Mouse (Mus musculus): ENCODE results near the gene Gm45837.

The Gm45837 gene

GRCm38 (mm10) chr7:101449855-101450254, 39.2 kb downstream of the Gm45837 start:
- DNase-seq, result no peak

GRCm38 (mm10) chr7:101450422-101451401, 40.0 kb downstream of the Gm45837 start:
- peak; percentile 91 for DNase-seq

- no peak for DNase-seq
Measured at GRCm38 (mm10) chr7:101452669-101453068, 42.0 kb downstream of the Gm45837 start.

DNA sequence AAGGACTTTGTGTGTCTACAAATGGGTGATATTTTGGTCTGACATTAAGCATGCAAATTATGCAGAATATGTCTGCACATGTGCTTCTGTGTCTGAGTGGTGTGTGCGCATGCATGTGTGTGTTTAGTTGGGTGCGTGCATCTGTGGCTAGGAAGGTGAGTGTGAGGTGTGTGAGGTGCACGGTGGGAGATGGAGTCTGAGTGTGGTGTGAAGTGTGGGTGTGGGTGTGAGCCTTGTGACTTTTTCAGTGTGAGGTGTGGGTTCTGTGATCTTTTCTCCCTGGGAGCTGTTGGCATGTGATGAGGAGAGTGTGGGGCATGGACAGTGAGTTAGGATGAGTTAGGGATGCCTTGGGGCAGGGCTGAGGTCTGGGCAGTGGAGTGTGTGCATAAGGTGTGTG, 42.6 kb downstream of the Gm45837 start:
- DNase-seq, result no peak

GRCm38 (mm10) chr7:101453725-101454124, 43.0 kb downstream of the Gm45837 start:
- DNase-seq, result no peak

- DNase-seq, result no peak
Measured at GRCm38 (mm10) chr7:101454479-101454878, 43.8 kb downstream of the Gm45837 start.

DNA sequence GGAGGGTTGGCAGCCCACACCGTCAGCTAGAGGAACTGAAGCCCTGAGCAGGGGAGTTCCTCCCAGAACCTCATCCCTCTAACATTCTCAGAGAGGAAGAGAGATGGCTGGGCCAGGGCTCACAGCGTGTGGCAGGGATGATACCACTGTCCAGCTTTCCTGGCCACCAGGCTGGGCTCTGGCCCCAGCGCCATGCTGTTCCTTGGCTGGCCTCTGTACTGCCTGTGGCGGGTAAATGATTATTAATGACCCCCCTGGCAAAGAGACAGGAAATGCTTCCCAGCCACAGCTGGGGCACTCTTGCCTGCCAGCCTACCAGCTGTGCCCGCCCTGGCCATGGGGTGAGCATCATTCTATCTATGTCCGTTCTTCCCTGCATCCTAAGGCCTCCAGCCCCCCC, 44.5 kb downstream of the Gm45837 start:
- DNase-seq, result no peak

GRCm38 (mm10) chr7:101456318-101456717, 45.6 kb downstream of the Gm45837 start:
- no peak for DNase-seq

- DNase-seq, result no peak
Measured at GRCm38 (mm10) chr7:101456789-101457188, 46.1 kb downstream of the Gm45837 start.

GRCm38 (mm10) chr7:101457283-101457682, 46.6 kb downstream of the Gm45837 start:
- no peak for DNase-seq

- DNase-seq, result no peak
Measured at GRCm38 (mm10) chr7:101457801-101458200, 47.1 kb downstream of the Gm45837 start.

- DNase-seq, result peak; percentile 4
Measured at GRCm38 (mm10) chr7:101458278-101458781, 47.6 kb downstream of the Gm45837 start.

DNA sequence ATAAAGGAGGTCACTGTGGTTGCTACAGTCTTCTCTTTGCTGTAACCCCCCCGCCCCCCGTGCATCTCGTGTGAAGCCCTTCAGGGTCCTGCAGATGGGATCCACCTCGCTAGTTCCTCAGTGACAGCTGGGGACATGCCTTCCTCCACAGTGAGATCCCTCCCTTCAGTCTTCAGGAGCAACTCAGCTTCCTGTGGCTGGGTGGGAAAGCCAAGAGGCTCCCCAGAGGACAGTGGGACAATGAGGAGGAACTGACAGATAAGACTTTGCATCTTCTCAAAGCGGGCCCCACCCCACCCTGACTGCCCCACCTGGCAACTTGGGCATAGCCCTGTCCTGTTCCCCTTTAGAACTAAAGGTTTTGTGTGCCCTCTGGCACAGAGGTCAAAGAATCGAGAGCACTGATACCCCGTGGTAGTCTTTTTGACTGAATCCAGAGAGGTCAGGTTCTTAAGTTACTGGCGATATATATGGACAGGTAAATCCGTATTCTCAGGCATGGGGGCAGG, 48.7 kb downstream of the Gm45837 start:
- DNase-seq, result no peak

- no peak for DNase-seq
Measured at GRCm38 (mm10) chr7:101459923-101460607, 49.4 kb downstream of the Gm45837 start.

- DNase-seq, result peak; percentile 53
Measured at GRCm38 (mm10) chr7:101460608-101460957, 49.9 kb downstream of the Gm45837 start.

GRCm38 (mm10) chr7:101461571-101461970, 50.9 kb downstream of the Gm45837 start:
- DNase-seq, result no peak

- DNase-seq, result peak; percentile 73
Measured at GRCm38 (mm10) chr7:101462327-101463068, 51.8 kb downstream of the Gm45837 start.

- no peak for DNase-seq
Measured at GRCm38 (mm10) chr7:101463665-101464271, 53.1 kb downstream of the Gm45837 start.

- DNase-seq, result no peak
Measured at GRCm38 (mm10) chr7:101464927-101465326, 54.2 kb downstream of the Gm45837 start.

DNA sequence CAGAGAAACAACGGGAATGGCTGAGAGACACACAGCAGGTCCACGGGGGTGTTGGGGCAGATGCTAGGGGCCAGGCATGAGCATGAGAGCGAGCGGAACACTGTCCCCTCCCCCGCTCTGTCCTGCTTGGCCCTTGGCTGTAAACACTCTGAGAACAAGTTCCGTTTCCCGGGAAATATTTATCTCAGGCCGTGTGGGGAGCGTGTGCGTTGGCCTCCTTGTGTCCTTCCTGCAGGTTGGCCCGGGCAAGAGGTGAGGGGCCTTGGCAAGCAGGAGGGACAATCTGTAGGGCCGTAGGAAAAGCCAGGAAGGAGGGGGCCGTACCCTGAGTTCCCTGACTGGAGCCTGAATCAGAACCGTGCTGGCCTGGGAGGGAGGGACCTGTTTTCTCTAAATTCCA, 54.7 kb downstream of the Gm45837 start:
- DNase-seq, result no peak

GRCm38 (mm10) chr7:101465850-101466580, 55.3 kb downstream of the Gm45837 start:
- DNase-seq, result no peak

Data from right cerebral cortex, postnatal 14 days (tissue).